Comparison of ENCODE assay signal across 10 mouse cellular contexts in genomic region chr2:51139912-51140446, GRCm38 (mm10). TPM values are rescaled to one million over a fixed set of nuclear protein-coding genes. Genes with fewer than 3 reads are reported as not detected.
DNase-seq lines count a peak whose midpoint lies in the region; ATAC-seq lines count a peak whose summit lies in the region.
"Had no signal": no experiment of that assay in that cellular context is flagged by ENCODE, and none has a peak within 500 bp of the region (broad histone marks: within the 10 kb centered on the region; RNA-seq: fewer than 3 reads in every experiment).

No protein-coding gene starts in this region.

- no peak overlapping the region for H3K4me3 ChIP-seq in heart, embryonic 15.5 days
- no peak overlapping the region for H3K4me3 ChIP-seq in embryonic facial prominence, embryonic 14.5 days (ENCODE audit: low read depth, low read length)
- no peak overlapping the region for H3K4me3 ChIP-seq in intestine, embryonic 14.5 days (ENCODE audit: low read depth, low read length)
- peak overlapping the region; percentile 11; the same call in 1 of the 2 replicates for H3K4me3 ChIP-seq in midbrain, embryonic 16.5 days (ENCODE audit: low read depth, low read length)

- no peak overlapping the region for H3K9ac ChIP-seq in heart, embryonic 15.5 days
- H3K9ac ChIP-seq in embryonic facial prominence, embryonic 14.5 days (ENCODE audit: low read depth, low read length), result no peak overlapping the region
- H3K9ac ChIP-seq in intestine, embryonic 14.5 days (ENCODE audit: low read length), result no peak overlapping the region
- peak overlapping the region; percentile 50 for H3K9ac ChIP-seq in midbrain, embryonic 16.5 days (ENCODE audit: low read depth, low read length)
- H3K9ac ChIP-seq: liver, embryonic 14.5 days had no signal

- peak overlapping the region; percentile 67 for H3K27ac ChIP-seq in heart, embryonic 15.5 days
- peak overlapping the region; percentile 9; the same call in 1 of the 2 replicates for H3K27ac ChIP-seq in embryonic facial prominence, embryonic 14.5 days (replicated peaks; ENCODE audit: low read depth, low read length)
- peak overlapping the region; percentile 64 for H3K27ac ChIP-seq in intestine, embryonic 14.5 days (ENCODE audit: low read depth)
- peak overlapping the region; percentile 62; the same call in 1 of the 2 replicates for H3K27ac ChIP-seq in midbrain, embryonic 16.5 days (ENCODE audit: low read length)

- H3K36me3 ChIP-seq in heart, embryonic 15.5 days, result peaks cover 17% of the 10 kb centered on the region
- peaks cover 49% of the 10 kb centered on the region for H3K36me3 ChIP-seq in embryonic facial prominence, embryonic 14.5 days (ENCODE audit: control insufficient read depth, insufficient read depth, low read length)
- peaks cover 50% of the 10 kb centered on the region for H3K36me3 ChIP-seq in intestine, embryonic 14.5 days (ENCODE audit: control insufficient read depth, insufficient read depth, low read length)
- peaks cover 8% of the 10 kb centered on the region; the same call in 1 of the 2 replicates for H3K36me3 ChIP-seq in midbrain, embryonic 16.5 days (ENCODE audit: control insufficient read depth, insufficient read depth, low read length)

- no peaks in the 10 kb centered on the region for H3K9me3 ChIP-seq in heart, embryonic 15.5 days (replicated peaks)
- H3K9me3 ChIP-seq in embryonic facial prominence, embryonic 14.5 days (ENCODE audit: control insufficient read depth, low read length), result no peaks in the 10 kb centered on the region
- H3K9me3 ChIP-seq in intestine, embryonic 14.5 days (ENCODE audit: control insufficient read depth, low read length), result no peaks in the 10 kb centered on the region
- H3K9me3 ChIP-seq in midbrain, embryonic 16.5 days (replicated peaks; ENCODE audit: control insufficient read depth, low read length, poor library complexity, severe bottlenecking), result no peaks in the 10 kb centered on the region

- WGBS in heart, embryonic 15.5 days, result 26% methylated on average over 6 of the region's 6 CpGs
- WGBS in embryonic facial prominence, embryonic 14.5 days, result 10% methylated on average over 6 of the region's 6 CpGs
- 16% methylated on average over 6 of the region's 6 CpGs for WGBS in intestine, embryonic 14.5 days
- 9% methylated on average over 6 of the region's 6 CpGs for WGBS in midbrain, embryonic 16.5 days

- no peaks in the 10 kb centered on the region for H3K27me3 ChIP-seq in heart, embryonic 15.5 days
- no peaks in the 10 kb centered on the region for H3K27me3 ChIP-seq in embryonic facial prominence, embryonic 14.5 days (replicated peaks; ENCODE audit: control insufficient read depth, insufficient read depth, low read length)
- H3K27me3 ChIP-seq in intestine, embryonic 14.5 days (replicated peaks; ENCODE audit: control insufficient read depth, insufficient read depth, low read length), result no peaks in the 10 kb centered on the region
- H3K27me3 ChIP-seq in midbrain, embryonic 16.5 days (ENCODE audit: control insufficient read depth, insufficient read depth, low read depth, low read length), result no peaks in the 10 kb centered on the region

- peak overlapping the region; percentile 49 for H3K4me2 ChIP-seq in heart, embryonic 15.5 days
- peak overlapping the region; percentile 70 for H3K4me2 ChIP-seq in embryonic facial prominence, embryonic 14.5 days (ENCODE audit: low read depth, low read length)
- H3K4me2 ChIP-seq in intestine, embryonic 14.5 days (ENCODE audit: low read length), result peak overlapping the region; percentile 49
- peak overlapping the region; percentile 52 for H3K4me2 ChIP-seq in midbrain, embryonic 16.5 days (ENCODE audit: low read length)

- intact Hi-C loops in heart, postnatal 14 days (cut with DNase I), result loop anchor here (10.0 kb wide), 2 partner anchors 325 to 775 kb away; no protein-coding TSS in a partner anchor

- DNase-seq in heart, postnatal 14 days, result no peak
- no peak for DNase-seq in embryonic facial prominence, embryonic 14.5 days (ENCODE audit: low spot score)
- no peak for DNase-seq in intestine, embryonic 14.5 days (ENCODE audit: low spot score)
- DNase-seq in ovary, adult 18-20 months (ENCODE audit: low spot score), result no peak
- DNase-seq in gastrocnemius, postnatal 25 days, result no peak
- no peak for DNase-seq in gastrocnemius, postnatal 4 days (ENCODE audit: low spot score in 2 of 2)
- DNase-seq: right cerebral cortex, postnatal 4 days had no signal

- H3K4me1 ChIP-seq in heart, embryonic 15.5 days (replicated peaks), result peaks cover 62% of the 10 kb centered on the region
- H3K4me1 ChIP-seq in embryonic facial prominence, embryonic 14.5 days (ENCODE audit: control insufficient read depth, insufficient read depth, low read length), result peaks cover 57% of the 10 kb centered on the region
- H3K4me1 ChIP-seq in intestine, embryonic 14.5 days (replicated peaks; ENCODE audit: control insufficient read depth, insufficient read depth, low read length), result peaks cover 63% of the 10 kb centered on the region
- H3K4me1 ChIP-seq in midbrain, embryonic 16.5 days (ENCODE audit: control insufficient read depth, insufficient read depth, low read length), result peaks cover 49% of the 10 kb centered on the region

- ATAC-seq in heart, embryonic 15.5 days (replicated peaks; ENCODE audit: insufficient number of reproducible peaks, insufficient read depth, low FRiP score, low read depth), result no peak
- no peak for ATAC-seq in embryonic facial prominence, embryonic 14.5 days (ENCODE audit: low read depth)
- ATAC-seq in intestine, embryonic 14.5 days (replicated peaks; ENCODE audit: low FRiP score, low TSS enrichment, low read depth), result no peak
- no peak for ATAC-seq in midbrain, embryonic 16.5 days

RNA-seq across cellular contexts. Expression of gene Rnd3, which starts 8.9 kb away (rescaled TPM):
- polyA plus RNA-seq in heart, embryonic 15.5 days (2015; fragmentation: Nextera tagmentation; extraction: Ambion mirVana), result 27.2 and 31.2 TPM in 2 replicates
- 10 to 100 TPM; 21.0 to 23.3 TPM for total RNA-seq in heart, postnatal 14 days (2021)
- polyA plus RNA-seq in embryonic facial prominence, embryonic 14.5 days (2014; fragmentation: Nextera tagmentation; extraction: Ambion mirVana), result 99.7 and 116 TPM in 2 replicates
- polyA plus RNA-seq in intestine, embryonic 14.5 days (2014; fragmentation: Nextera tagmentation; extraction: Ambion mirVana), result 85.0 and 104 TPM in 2 replicates
- polyA plus RNA-seq in midbrain, embryonic 16.5 days (2015; fragmentation: Nextera tagmentation; extraction: Ambion mirVana), result 157 and 180 TPM in 2 replicates
- total RNA-seq in gastrocnemius, postnatal 25 days (2021), result 10 to 100 TPM in 1 of 2 experiments, 1 to 10 TPM in 1; 9.3 to 10.5 TPM
- total RNA-seq in gastrocnemius, postnatal 4 days (2021), result 10 to 100 TPM; 34.8 to 39.0 TPM

Comparison
In these comparisons a context has a peak if more than half of its experiments do, and no peak if none do; other contexts are left out.
1. H3K27ac ChIP-seq: peak in every context shown above with its lines; median percentile 67 in heart, embryonic 15.5 days; 64 in intestine, embryonic 14.5 days; 62 in midbrain, embryonic 16.5 days; 9 in embryonic facial prominence, embryonic 14.5 days.